Mouse (Mus musculus) embryonic facial prominence, embryonic 15.5 days (tissue): Measurements from ENCODE around the gene Rapgef3. TPM values are rescaled to one million over a fixed set of nuclear protein-coding genes. Genes with fewer than 3 reads are reported as not detected.
A peak's percentile ranks its signal among the peaks of the same experiment; 100 is the strongest.

Experiments
- ATAC-seq: fragments of 200-750 bp; cut with Nextera tagmentation; 2 replicates; pipeline ENCODE4 v1.8.0; 2017; ENCODE audit warnings: low read depth, moderate TSS enrichment; ENCODE audit not compliant: insufficient number of reproducible peaks, low FRiP score, low TSS enrichment
- H3K27ac ChIP-seq: fragments of 300-500 bp; sonication (generic); replicated peaks from 2 replicates; pipeline ENCODE4 v1.5.1; 2015; ENCODE audit warnings: mild to moderate bottlenecking, inconsistent platforms
- H3K27me3 ChIP-seq: fragments of 300-500 bp; sonication (generic); 2 replicates; pipeline ENCODE4 v1.6.1; 2015; ENCODE audit warnings: inconsistent platforms
- H3K36me3 ChIP-seq: fragments of 300-500 bp; sonication (generic); 2 replicates; pipeline ENCODE4 v1.6.1; 2015; ENCODE audit warnings: mild to moderate bottlenecking, inconsistent platforms
- H3K4me1 ChIP-seq: fragments of 300-500 bp; sonication (generic); 2 replicates; pipeline ENCODE4 v1.6.1; 2015; ENCODE audit warnings: inconsistent platforms
- H3K4me2 ChIP-seq: fragments of 300-500 bp; sonication (generic); replicated peaks from 2 replicates; pipeline ENCODE4 v1.6.1; 2015; ENCODE audit warnings: mild to moderate bottlenecking, inconsistent platforms
- H3K4me3 ChIP-seq: fragments of 300-500 bp; sonication (generic); replicated peaks from 2 replicates; pipeline ENCODE4 v1.5.1; 2015; ENCODE audit warnings: mild to moderate bottlenecking, inconsistent platforms
- H3K9ac ChIP-seq: fragments of 300-500 bp; sonication (generic); 2 replicates; pipeline ENCODE4 v1.6.1; 2015; ENCODE audit warnings: inconsistent platforms
- H3K9me3 ChIP-seq: fragments of 300-500 bp; sonication (generic); replicated peaks from 2 replicates; pipeline ENCODE4 v1.6.1; 2016; ENCODE audit warnings: inconsistent platforms
- WGBS: fragments of 180-500 bp; shearing (Covaris S2); methylation state at CpG from one replicate; pipeline ENCODE4 v1.1.7; 2015; 5-methylcytosine and 5-hydroxymethylcytosine counted together
- polyA plus RNA-seq: library from polyadenylated mRNA; unstranded; fragments of >200 nt; fragmentation: Nextera tagmentation; extraction: Ambion mirVana; gene quantifications from 2 replicates; pipeline ENCODE4 v1.2.1, GENCODE M21; 2015

Gene Rapgef3
- polyA plus RNA-seq, 1 experiment from 2014 or later: 11.8 TPM

DNA sequence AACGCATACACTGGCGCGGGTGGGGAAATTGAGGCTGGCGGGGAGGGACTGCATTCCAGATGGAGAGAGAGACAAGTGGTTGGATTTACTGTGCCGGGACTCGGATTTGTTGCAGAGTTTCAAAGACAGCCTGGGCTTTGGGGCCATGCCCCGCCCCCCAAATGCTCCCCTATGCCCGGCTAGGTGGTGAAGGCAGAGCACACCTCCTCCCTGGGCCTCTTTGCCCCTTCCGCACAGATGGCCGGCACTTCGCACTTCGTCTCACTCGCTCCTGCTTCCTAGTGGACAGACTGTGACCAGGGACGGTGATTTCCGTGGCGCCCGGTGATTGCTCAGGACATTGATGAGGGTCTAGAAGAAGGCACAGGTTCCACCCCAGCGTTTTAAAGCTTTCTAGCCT lies 420 bp upstream of the Rapgef3 start:
- H3K36me3 ChIP-seq: no peaks in the 10 kb centered on the region
- H3K4me1 ChIP-seq: peaks cover 63% of the 10 kb centered on the region
- H3K9me3 ChIP-seq: no peaks in the 10 kb centered on the region
- H3K9ac ChIP-seq: peak overlapping the region; percentile 39
- H3K4me2 ChIP-seq: peak overlapping the region; percentile 87
- H3K27me3 ChIP-seq: peaks cover 23% of the 10 kb centered on the region
- WGBS: 1% methylated on average over 18 of the region's 18 CpGs
- H3K27ac ChIP-seq: peak overlapping the region; percentile 73
- peak overlapping the region; percentile 50 for H3K4me3 ChIP-seq
- peak; percentile 18; the same call in 1 of the 2 replicates for ATAC-seq

DNA sequence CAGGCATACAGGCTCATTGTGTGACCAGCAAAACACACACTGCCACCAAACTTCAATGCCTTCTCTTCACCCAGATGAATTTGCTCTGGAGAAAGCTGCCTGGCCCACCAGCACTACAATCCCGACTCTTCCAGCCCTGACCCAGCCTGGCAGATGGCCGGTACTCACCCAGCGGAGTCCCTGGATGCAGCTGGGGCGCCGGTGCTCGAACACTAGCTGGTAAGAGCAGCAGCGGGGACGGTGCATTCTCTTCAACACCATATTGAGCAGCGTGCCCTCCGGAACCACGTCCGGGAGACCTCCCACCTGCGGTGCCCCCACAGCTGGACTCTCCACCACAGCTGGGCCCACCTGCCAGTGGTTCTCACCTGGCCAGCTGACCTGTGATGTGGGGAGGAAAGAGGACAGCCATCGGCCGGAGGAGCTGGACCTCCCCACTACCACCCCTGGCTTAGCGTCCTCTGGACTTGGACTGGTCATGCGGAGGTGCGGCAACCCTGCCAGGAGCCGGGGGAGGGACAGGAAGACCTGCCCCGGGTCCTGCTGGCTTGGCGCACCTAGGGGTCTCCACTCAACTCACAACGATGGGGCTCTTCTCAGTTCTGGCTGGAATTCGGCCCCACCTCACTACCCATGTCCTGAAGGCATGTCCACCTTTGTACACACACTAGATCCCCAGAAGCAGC lies 1.0 kb downstream of the Rapgef3 start:
- Histone ChIP-seq H3K4me1 (peaks cover 58% of the 10 kb centered on the region), H3K27ac (0 out of 2 replicates have a peak overlapping the region, but pooled peaks have one; percentile 73), H3K27me3 (peaks cover 23% of the 10 kb centered on the region), H3K36me3 (no peaks in the 10 kb centered on the region), H3K4me2 (peak overlapping the region; percentile 87), H3K9ac (no peak overlapping the region), H3K9me3 (no peaks in the 10 kb centered on the region), H3K4me3 (peak overlapping the region; percentile 50)
- WGBS: 10% methylated on average over 23 of the region's 23 CpGs
- no peak for ATAC-seq

DNA sequence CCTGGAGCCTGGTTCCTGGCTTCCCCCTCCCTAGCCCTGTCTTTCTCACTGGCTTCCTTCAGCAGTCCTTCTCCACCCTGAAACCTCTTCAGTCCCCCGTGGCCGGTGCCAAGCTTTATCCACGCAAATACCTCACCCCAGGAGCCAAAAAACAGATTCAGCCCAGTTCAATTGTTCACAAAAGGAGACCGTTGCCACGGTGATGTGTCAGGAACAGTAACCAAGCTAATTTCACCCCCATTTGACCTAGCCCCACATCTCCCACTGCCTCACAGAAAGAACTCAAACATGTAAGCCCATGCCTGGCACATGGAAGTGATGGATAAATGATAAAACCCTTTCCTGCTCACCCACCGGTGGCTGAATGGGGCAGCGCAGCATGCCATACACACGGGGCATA lies 1.6 kb downstream of the Rapgef3 start:
- WGBS: 23% methylated on average over 8 of the region's 8 CpGs
- H3K9ac ChIP-seq: no peak overlapping the region
- no peak for ATAC-seq
- H3K27me3 ChIP-seq: peaks cover 23% of the 10 kb centered on the region
- no peaks in the 10 kb centered on the region for H3K36me3 ChIP-seq
- H3K4me3 ChIP-seq: peak overlapping the region; percentile 50
- peak overlapping the region; percentile 87 for H3K4me2 ChIP-seq
- H3K27ac ChIP-seq: no peak overlapping the region
- no peaks in the 10 kb centered on the region for H3K9me3 ChIP-seq
- H3K4me1 ChIP-seq: peaks cover 63% of the 10 kb centered on the region

DNA sequence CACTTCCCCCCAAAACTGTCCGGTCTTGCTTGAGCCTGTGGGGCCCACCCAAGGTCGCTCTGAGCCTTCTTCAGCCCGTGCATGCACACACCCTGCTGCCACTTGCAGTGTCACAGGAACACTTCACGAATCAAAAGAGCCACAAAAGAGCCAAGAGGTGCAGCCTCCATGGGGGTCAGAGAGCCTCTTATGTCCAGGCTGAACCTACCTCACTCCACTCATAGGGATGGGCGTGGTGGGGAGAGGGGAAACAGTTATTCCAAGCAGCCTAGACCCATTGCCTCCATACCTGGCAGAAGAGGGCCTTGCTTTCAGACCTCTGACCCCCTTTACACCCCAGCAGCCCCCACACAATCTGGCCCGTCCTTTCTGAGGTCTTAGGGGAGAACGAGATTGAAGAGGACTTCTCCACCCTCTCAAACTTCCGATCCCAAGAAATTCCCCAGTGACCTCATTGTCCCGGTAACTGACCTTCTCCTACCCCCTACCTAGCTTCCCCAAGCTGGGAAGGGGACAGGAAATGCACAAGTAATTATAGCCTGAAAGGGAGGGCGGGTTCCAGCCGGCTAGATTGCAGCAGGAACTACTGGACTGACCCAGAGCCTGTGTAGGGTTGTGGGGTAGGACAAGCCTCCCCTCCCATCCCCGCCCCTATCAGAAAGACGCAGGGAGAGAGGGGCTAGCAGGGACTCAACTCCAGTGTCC lies 2.5 kb downstream of the Rapgef3 start:
- Histone ChIP-seq H3K27ac (no peak overlapping the region), H3K27me3 (peaks cover 23% of the 10 kb centered on the region), H3K9me3 (no peaks in the 10 kb centered on the region), H3K4me1 (peaks cover 63% of the 10 kb centered on the region), H3K4me2 (peak overlapping the region; percentile 13; the same call in 1 of the 2 replicates), H3K4me3 (peak overlapping the region; percentile 12; the same call in 1 of the 2 replicates), H3K9ac (no peak overlapping the region), H3K36me3 (no peaks in the 10 kb centered on the region)
- ATAC-seq: no peak
- 41% methylated on average over 13 of the region's 13 CpGs for WGBS

DNA sequence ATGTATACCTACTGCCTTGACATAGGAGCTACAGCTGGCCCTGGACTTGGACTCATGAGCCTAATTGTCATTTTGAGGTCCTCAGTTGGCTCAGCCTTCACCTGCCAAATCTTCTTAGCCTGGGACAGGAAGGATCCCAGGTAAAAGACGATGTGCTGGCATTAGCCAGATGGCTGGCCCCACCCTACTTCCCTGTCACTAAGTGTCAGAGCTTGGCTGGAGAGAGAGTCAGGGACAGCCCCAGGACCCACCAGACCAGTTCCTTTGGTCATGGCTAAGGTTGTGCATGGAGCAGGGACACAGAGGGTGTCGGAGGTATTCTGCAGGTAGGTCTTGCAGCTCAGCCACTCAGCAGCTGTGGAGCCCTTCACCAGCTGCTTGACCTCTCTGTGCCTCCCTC lies 3.2 kb downstream of the Rapgef3 start:
- ATAC-seq: no peak
- Histone ChIP-seq H3K36me3 (no peaks in the 10 kb centered on the region), H3K27ac (no peak overlapping the region), H3K4me2 (no peak overlapping the region), H3K4me3 (no peak overlapping the region), H3K4me1 (peaks cover 63% of the 10 kb centered on the region), H3K9ac (no peak overlapping the region), H3K9me3 (no peaks in the 10 kb centered on the region), H3K27me3 (peaks cover 23% of the 10 kb centered on the region)
- 67% methylated on average over 2 of the region's 2 CpGs for WGBS

DNA sequence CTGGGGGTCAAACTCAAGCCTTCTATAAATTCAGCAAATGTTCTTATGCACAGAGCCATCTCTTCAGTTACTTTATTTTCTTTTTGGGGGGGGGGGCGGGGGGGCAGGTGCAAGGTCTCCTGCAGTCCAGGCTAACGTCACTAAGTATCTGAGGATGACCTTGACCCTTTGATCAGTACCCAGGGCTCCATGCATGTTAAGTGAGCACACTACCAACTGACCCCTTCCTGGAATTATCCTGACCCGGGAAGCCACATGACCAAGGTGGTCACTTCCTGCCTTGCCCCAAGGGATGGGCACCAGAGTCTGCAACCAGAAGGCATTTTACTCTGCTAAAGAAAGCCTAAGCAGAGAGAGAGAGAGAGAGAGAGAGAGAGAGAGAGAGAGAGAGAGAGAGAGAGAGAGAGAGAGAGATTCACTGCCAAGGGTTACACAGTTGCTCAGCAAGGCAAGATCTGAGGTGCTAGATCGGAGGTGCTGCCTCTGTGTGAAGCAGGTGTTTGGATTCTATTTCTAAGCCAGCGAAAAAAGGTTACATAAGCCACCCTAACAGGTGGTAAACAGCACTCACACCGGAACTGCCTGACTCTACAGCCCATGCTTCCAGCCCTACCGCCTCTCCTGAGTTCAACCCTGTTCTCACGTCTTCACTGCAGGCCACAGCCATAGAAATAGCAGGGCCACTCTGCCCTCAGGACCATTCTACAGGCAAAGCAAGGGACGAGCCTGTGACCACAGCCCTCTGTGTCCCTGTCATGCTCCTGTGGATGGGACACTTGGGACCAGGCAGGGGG lies 4.3 kb downstream of the Rapgef3 start:
- Histone ChIP-seq H3K4me1 (peaks cover 59% of the 10 kb centered on the region), H3K9ac (no peak overlapping the region), H3K4me3 (no peak overlapping the region), H3K27me3 (peaks cover 23% of the 10 kb centered on the region), H3K27ac (no peak overlapping the region), H3K4me2 (no peak overlapping the region), H3K9me3 (no peaks in the 10 kb centered on the region), H3K36me3 (no peaks in the 10 kb centered on the region; the same call in 1 of the 2 replicates)
- no peak for ATAC-seq
- WGBS: 48% methylated on average over 9 of the region's 9 CpGs

DNA sequence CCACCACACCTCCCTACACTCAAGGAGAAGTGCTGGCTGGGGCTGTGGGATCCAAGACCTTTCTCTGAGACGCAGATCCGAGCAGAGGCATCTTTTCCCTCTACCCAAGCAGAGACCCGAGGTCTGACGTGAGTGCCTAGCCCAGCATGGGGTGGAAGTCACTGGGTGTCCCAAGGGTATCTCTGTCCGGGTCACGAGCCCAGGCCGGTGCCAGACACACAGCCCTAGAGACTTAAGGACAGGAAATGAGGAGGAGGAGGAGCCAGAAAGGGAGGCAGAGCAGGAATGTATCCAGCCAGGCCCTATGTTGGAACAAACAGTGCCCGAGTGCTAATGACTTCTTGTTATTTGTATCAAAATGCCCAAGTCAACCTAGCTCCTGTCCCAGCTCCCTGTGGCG lies 5.0 kb downstream of the Rapgef3 start:
- Histone ChIP-seq H3K27me3 (peaks cover 23% of the 10 kb centered on the region), H3K4me3 (no peak overlapping the region), H3K9me3 (no peaks in the 10 kb centered on the region), H3K4me2 (no peak overlapping the region), H3K4me1 (peaks cover 51% of the 10 kb centered on the region), H3K27ac (no peak overlapping the region), H3K9ac (no peak overlapping the region), H3K36me3 (no peaks in the 10 kb centered on the region; the same call in 1 of the 2 replicates)
- no peak for ATAC-seq
- WGBS: 57% methylated on average over 9 of the region's 9 CpGs

DNA sequence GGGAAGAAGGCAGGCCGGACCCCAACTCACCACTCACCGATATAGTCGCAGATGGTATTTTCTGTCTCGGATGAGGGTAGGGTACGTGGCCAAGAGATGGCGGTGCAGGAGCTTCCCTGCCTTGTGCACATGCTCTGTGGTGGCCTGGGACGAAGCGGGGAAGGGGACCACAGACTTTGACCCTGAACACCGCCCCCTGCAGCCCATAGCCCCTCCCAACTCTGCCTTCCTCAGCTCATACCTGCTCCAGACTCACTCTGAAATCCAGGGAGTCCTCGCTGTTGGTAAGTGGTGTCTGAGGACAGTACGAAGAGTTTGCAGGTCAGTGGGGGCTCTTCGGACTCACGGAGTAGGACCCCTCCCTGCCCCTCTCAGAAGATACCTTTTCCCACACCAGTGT lies 6.3 kb downstream of the Rapgef3 start:
- no peak overlapping the region for H3K27ac ChIP-seq

DNA sequence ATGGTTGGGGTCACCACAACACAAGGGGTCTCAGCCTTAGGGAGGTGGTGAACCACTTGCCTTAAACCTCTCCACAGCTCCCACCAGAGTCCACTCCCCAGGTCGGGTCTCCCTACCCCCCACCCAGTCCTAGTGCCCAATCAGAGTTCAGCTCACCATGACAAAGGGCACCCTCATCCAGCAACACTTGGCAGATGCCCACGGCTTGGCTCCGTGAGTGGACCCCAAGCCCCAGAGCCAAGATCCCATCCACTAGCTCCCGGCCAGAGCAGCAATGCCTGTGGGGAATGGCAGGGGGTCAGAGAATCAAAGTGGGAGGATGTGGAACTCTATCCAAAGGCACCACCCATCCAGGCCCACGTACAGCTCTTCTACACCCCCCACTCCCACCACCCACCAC lies 6.8 kb downstream of the Rapgef3 start:
- no peaks in the 10 kb centered on the region; the same call in 1 of the 2 replicates for H3K36me3 ChIP-seq
- H3K4me1 ChIP-seq: peaks cover 34% of the 10 kb centered on the region
- H3K9me3 ChIP-seq: no peaks in the 10 kb centered on the region
- H3K9ac ChIP-seq: no peak overlapping the region
- peaks cover 7% of the 10 kb centered on the region; the same call in 1 of the 2 replicates for H3K27me3 ChIP-seq
- no peak overlapping the region for H3K27ac ChIP-seq
- no peak for ATAC-seq
- 63% methylated on average over 5 of the region's 5 CpGs for WGBS
- H3K4me3 ChIP-seq: no peak overlapping the region
- H3K4me2 ChIP-seq: no peak overlapping the region

More for the DNA sequence above, 6.3 kb downstream of the Rapgef3 start:
- H3K9ac ChIP-seq: no peak overlapping the region
- H3K27me3 ChIP-seq: peaks cover 11% of the 10 kb centered on the region
- no peaks in the 10 kb centered on the region for H3K9me3 ChIP-seq
- H3K36me3 ChIP-seq: no peaks in the 10 kb centered on the region; the same call in 1 of the 2 replicates
- no peak overlapping the region for H3K4me3 ChIP-seq
- no peak overlapping the region for H3K4me2 ChIP-seq
- 52% methylated on average over 13 of the region's 13 CpGs for WGBS
- peaks cover 38% of the 10 kb centered on the region for H3K4me1 ChIP-seq
- no peak for ATAC-seq

DNA sequence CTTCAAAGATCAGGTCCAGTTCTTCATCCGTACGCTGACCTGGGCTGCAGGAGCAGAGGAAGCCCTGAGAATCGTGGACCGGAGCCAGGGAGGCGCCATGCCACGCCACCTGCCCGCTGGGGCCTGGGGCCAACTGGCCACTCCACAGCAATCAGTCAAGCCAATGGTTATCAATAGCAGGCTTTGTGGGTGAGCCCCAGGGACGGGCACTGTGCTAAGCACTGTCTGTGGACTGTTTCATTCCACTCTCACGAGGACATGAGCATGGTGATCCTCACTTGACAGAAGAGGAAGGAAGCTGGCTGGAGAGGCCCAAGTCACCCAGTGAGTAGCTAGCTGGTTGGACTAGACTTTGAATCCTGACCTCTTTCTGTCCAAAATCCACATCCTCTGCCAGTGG lies 7.8 kb downstream of the Rapgef3 start:
- Histone ChIP-seq H3K4me1 (peaks cover 34% of the 10 kb centered on the region), H3K4me2 (no peak overlapping the region), H3K4me3 (no peak overlapping the region), H3K27ac (no peak overlapping the region), H3K9ac (no peak overlapping the region), H3K27me3 (peaks cover under 1% of the 10 kb centered on the region; the same call in 1 of the 2 replicates), H3K36me3 (no peaks in the 10 kb centered on the region; the same call in 1 of the 2 replicates), H3K9me3 (no peaks in the 10 kb centered on the region)
- 79% methylated on average over 9 of the region's 9 CpGs for WGBS
- no peak for ATAC-seq

DNA sequence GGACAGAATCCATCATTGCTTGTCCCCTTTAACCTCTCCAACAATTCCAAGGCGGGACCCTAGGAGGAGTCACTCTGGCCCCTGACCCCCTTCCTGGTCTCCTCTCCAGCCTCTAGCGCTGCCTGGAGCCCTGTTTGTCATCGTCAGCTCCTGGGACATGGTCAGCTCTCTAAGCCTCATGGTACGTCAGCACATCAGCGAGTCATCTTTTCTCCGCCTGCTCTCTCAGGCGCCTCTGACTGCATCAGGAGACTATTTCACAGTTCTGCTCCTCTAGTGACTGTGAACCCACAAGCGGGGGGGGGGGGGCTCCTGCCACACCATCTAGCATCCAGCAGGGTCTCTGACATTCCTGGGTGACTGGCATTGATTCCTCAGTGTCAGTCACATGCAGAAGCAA lies 12.4 kb downstream of the Rapgef3 start:
- WGBS: 38% methylated on average over 8 of the region's 8 CpGs
- Histone ChIP-seq H3K9ac (no peak overlapping the region), H3K4me2 (no peak overlapping the region), H3K4me1 (peaks cover 27% of the 10 kb centered on the region), H3K9me3 (no peaks in the 10 kb centered on the region), H3K4me3 (no peak overlapping the region), H3K27ac (no peak overlapping the region), H3K27me3 (no peaks in the 10 kb centered on the region), H3K36me3 (no peaks in the 10 kb centered on the region; the same call in 1 of the 2 replicates)
- ATAC-seq: no peak
